Comparison of ENCODE assay signal across 8 mouse cellular contexts in the genomic region with DNA sequence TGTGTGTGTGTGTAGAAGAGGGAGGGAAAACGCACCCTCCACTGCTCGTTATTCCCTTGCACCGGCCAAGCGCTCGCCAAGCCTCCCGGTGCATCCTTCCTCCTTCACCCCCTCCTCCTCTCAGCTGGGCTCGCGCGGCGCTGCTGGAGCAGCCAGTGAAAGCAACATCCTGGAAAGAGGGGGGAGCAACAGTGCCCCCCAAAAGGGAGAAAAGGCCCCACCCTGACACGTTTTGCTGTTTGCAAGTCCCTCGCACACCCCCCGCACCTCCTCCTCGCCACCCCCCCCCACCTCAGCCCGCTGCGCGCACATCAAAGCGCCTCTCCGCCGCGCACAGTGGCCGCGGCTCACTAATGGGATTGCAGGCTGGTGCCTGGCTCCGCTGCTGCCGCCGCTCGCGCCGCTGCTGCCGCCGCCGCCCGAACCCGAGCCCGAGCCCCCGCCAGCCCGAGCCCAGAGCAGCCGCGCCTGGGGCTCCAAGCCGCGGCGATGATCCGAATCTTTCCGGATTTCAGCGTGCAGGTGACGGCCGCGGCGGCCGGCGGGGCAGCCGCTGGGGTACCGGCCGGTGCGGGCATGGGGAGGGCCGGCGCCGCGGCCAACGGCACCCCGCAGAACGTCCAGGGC. TPM values are rescaled to one million over a fixed set of nuclear protein-coding genes. Genes with fewer than 3 reads are reported as not detected.
DNase-seq lines count a peak whose midpoint lies in the region; ATAC-seq and TF ChIP-seq lines count a peak whose summit lies in the region.

A gene (plus strand): TSS at position 577 of the 627 bp plus-strand sequence.

- no peak for TF ChIP-seq CTCF in liver, embryonic 14.5 days (IDR thresholded peaks at IDR 0.05; ENCODE audit: low read depth)
- no peak for TF ChIP-seq CTCF in thymus, adult 2 months (IDR thresholded peaks at IDR 0.05; ENCODE audit: borderline replicate concordance, control insufficient read depth, extremely low read depth, insufficient read depth, low read length, poor library complexity)

- no peaks in the 10 kb centered on the region for H3K36me3 ChIP-seq in liver, embryonic 14.5 days (replicated peaks; ENCODE audit: control insufficient read depth, insufficient read depth, low read depth)
- H3K36me3 ChIP-seq in thymus, adult 2 months (ENCODE audit: control insufficient read depth, insufficient read depth, low read length) = no peaks in the 10 kb centered on the region

- DNase-seq in left cerebral cortex, adult 18-20 months (ENCODE audit: low spot score in 2 of 2) = peak; percentile 35 to 58
- DNase-seq in left cerebral cortex, adult 11 months (ENCODE audit: low spot score) = no peak
- DNase-seq in cerebellum, adult 9-11 months = peak; percentile 31
- peak; percentile 51 to 63 for DNase-seq in frontal cortex, postnatal 10 days (ENCODE audit: low spot score in 2 of 2)
- peak; percentile 46 for DNase-seq in kidney, postnatal 10 days
- no peak for DNase-seq in liver, embryonic 14.5 days (ENCODE audit: low read depth in 3 of 3, low spot score in 3 of 3)
- peak; percentile 16 to 46 for DNase-seq in right cerebral cortex, postnatal 36 days (ENCODE audit: low spot score in 2 of 2)
- no peak for DNase-seq in thymus, adult 2 months

- ATAC-seq in liver, embryonic 14.5 days (ENCODE audit: insufficient read depth) = no peak

- H3K4me3 ChIP-seq in liver, embryonic 14.5 days (ENCODE audit: insufficient read depth in 1 of 2, low read depth in 2 of 2, low read length in 2 of 2) = peak within 1 kb of the TSS; percentile 1 to 5; a peak in 1 of 4 replicates
- no peak within 1 kb of the TSS for H3K4me3 ChIP-seq in thymus, adult 2 months (ENCODE audit: control insufficient read depth, insufficient read depth, low read length)

- H3K4me2 ChIP-seq in liver, embryonic 14.5 days (ENCODE audit: low read depth) = peak within 1 kb of the TSS; percentile 21

- H3K27ac ChIP-seq in liver, embryonic 14.5 days = no peak within 1 kb of the TSS
- no peak within 1 kb of the TSS for H3K27ac ChIP-seq in thymus, adult 2 months (ENCODE audit: control insufficient read depth, insufficient read depth, low read length)

- no peaks in the 10 kb centered on the region for H3K9me3 ChIP-seq in liver, embryonic 14.5 days (ENCODE audit: control insufficient read depth, low read length)

- 1% methylated on average over 51 of the region's 62 CpGs for WGBS in liver, embryonic 14.5 days (ENCODE audit: insufficient replicate concordance)
- WGBS in thymus, adult 2 months = 1% methylated on average over 58 of the region's 62 CpGs

- H3K4me1 ChIP-seq in liver, embryonic 14.5 days (replicated peaks; ENCODE audit: control insufficient read depth in 2 of 2, insufficient read depth in 2 of 2, low read length in 1 of 2) = no peaks in the 10 kb centered on the region
- H3K4me1 ChIP-seq in thymus, adult 2 months (replicated peaks; ENCODE audit: control insufficient read depth, insufficient read depth, low read length) = no peaks in the 10 kb centered on the region

- no peak within 1 kb of the TSS for H3K9ac ChIP-seq in liver, embryonic 14.5 days (replicated peaks)

- no peak for TF ChIP-seq POLR2A in thymus, adult 2 months (IDR thresholded peaks at IDR 0.05; ENCODE audit: control insufficient read depth, extremely low read depth, insufficient read depth, low read length, poor library complexity)

- TF ChIP-seq EP300 in liver, embryonic 14.5 days (IDR thresholded peaks at IDR 0.05; ENCODE audit: low read depth) = no peak

- peaks cover 75% of the 10 kb centered on the region for H3K27me3 ChIP-seq in liver, embryonic 14.5 days (ENCODE audit: control insufficient read depth, insufficient read depth, low read length)
- peaks cover 6% of the 10 kb centered on the region; the same call in 1 of the 2 replicates for H3K27me3 ChIP-seq in thymus, adult 2 months (ENCODE audit: control insufficient read depth, insufficient read depth, low read length)

RNA-seq across cellular contexts. Expression of the gene that starts here (rescaled TPM):
- total RNA-seq in left cerebral cortex, adult 18-20 months (2021) = 10 to 100 TPM; 18.5 to 22.3 TPM
- 0.03 and 0.08 TPM in 2 replicates for polyA plus RNA-seq in liver, embryonic 14.5 days (2012; rRNA removed)
- 0.09 and 0.10 TPM in 2 replicates for polyA plus RNA-seq in liver, embryonic 14.5 days (2014; fragmentation: Nextera tagmentation; extraction: Ambion mirVana)
- 0.04 TPM in 1 of 2 replicates, not detected in the other for polyA plus RNA-seq in thymus, adult 2 months (2012; rRNA removed)

Comparison
In these comparisons a context has a peak if more than half of its experiments do, and no peak if none do; other contexts are left out.
1. DNase-seq: peak in left cerebral cortex, adult 18-20 months (2 of 2), cerebellum, adult 9-11 months (single experiment), frontal cortex, postnatal 10 days (2 of 2), kidney, postnatal 10 days (single experiment) and right cerebral cortex, postnatal 36 days (2 of 2); none in left cerebral cortex, adult 11 months (single experiment), liver, embryonic 14.5 days (0 of 3) and thymus, adult 2 months (single experiment).